Mouse (Mus musculus) neural tube, postnatal 0 days (tissue): ENCODE measurements around the gene Ctnnb1. TPM values are rescaled to one million over a fixed set of nuclear protein-coding genes. Genes with fewer than 3 reads are reported as not detected.

Experiments
- microRNA-seq: library from miRNA; unstranded; fragments of <30 nt; microRNA quantifications from one replicate; pipeline ENCODE4, GENCODE M21; 2016
- polyA plus RNA-seq: library from polyadenylated mRNA; unstranded; fragments of >200 nt; fragmentation: Nextera tagmentation; extraction: Ambion mirVana; gene quantifications from 2 replicates; pipeline ENCODE4 v1.2.1, GENCODE M21; 2015

The Ctnnb1 gene
- 247 and 273 TPM in 2 replicates for polyA plus RNA-seq

DNA sequence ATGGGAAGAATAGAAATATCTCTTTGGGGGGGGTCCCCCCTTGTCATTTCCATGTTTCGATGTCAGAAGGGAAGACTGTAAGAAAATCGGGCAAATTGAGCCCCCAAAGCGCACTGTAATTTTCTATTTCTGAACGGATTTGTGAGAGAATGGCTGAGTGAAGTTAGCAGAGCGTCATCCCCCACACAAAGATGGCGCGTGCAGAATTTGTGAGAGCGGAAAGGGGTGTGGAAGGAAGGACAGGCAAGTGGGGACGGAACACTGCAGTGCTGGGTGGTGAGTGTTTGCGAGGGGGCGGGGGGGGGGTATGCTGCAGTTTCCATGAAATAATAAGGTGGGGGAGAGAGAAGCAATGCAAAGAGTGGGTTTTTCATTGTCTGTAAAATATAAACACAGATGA lies at the start of gene Ctnnb1:
Gene Ctnnb1, plus strand, starts transcription at position 136 of the 400 bp plus-strand sequence.

Small RNA genes within 50 kb of the gene (microRNA-seq; reads per million reads assigned to microRNA genes)
- gene Mir7090: not detected
